Mouse (Mus musculus) neural tube, embryonic 13.5 days (tissue): ENCODE results near the gene Pigg. TPM values are rescaled to one million over a fixed set of nuclear protein-coding genes. Genes with fewer than 3 reads are reported as not detected.
"Not testable (repeated sequence)": the region's sequence is repeated elsewhere in the genome, so short reads cannot be mapped to it uniquely, and the experiment has no call there.

Experiments
- ATAC-seq: fragments of 200-750 bp; cut with Nextera tagmentation; 2 replicates; pipeline ENCODE4 v1.8.0; 2017; ENCODE audit warnings: low read depth, mild to moderate bottlenecking, moderate TSS enrichment, moderate library complexity
- H3K27ac ChIP-seq: fragments of 300-500 bp; sonication (generic); replicated peaks from 2 replicates; pipeline ENCODE4 v1.5.1; 2015; ENCODE audit warnings: moderate library complexity, mild to moderate bottlenecking, inconsistent platforms
- H3K27me3 ChIP-seq: fragments of 300-500 bp; sonication (generic); 2 replicates; pipeline ENCODE4 v1.6.1; 2015; ENCODE audit warnings: mild to moderate bottlenecking, inconsistent platforms
- H3K36me3 ChIP-seq: fragments of 300-500 bp; sonication (generic); 2 replicates; pipeline ENCODE4 v1.6.1; 2015; ENCODE audit warnings: mild to moderate bottlenecking, inconsistent platforms
- H3K4me1 ChIP-seq: fragments of 300-500 bp; sonication (generic); replicated peaks from 2 replicates; pipeline ENCODE4 v1.6.1; 2015; ENCODE audit warnings: inconsistent platforms
- H3K4me2 ChIP-seq: fragments of 300-500 bp; sonication (generic); 2 replicates; pipeline ENCODE4 v1.6.1; 2015; ENCODE audit warnings: inconsistent platforms, mild to moderate bottlenecking, moderate library complexity
- H3K4me3 ChIP-seq: fragments of 300-500 bp; sonication (generic); 2 replicates; pipeline ENCODE4 v1.5.1; 2015; ENCODE audit warnings: mild to moderate bottlenecking, inconsistent platforms
- H3K9ac ChIP-seq: fragments of 300-500 bp; sonication (generic); 2 replicates; pipeline ENCODE4 v1.6.1; 2015; ENCODE audit warnings: moderate library complexity, mild to moderate bottlenecking, inconsistent platforms
- H3K9me3 ChIP-seq: fragments of 300-500 bp; sonication (generic); 2 replicates; pipeline ENCODE4 v1.6.1; 2016; ENCODE audit warnings: inconsistent platforms
- WGBS: fragments of 180-500 bp; shearing (Covaris S2); methylation state at CpG from one replicate; pipeline ENCODE4 v1.1.7; 2015; 5-methylcytosine and 5-hydroxymethylcytosine counted together
- polyA plus RNA-seq: library from polyadenylated mRNA; unstranded; fragments of >200 nt; fragmentation: Nextera tagmentation; extraction: Ambion mirVana; gene quantifications from 2 replicates; pipeline ENCODE4 v1.2.1, GENCODE M21; 2015

Pigg gene
- 4.4 and 5.0 TPM in 2 replicates for polyA plus RNA-seq

GRCm38 (mm10) chr5:108312224-108313064 lies at the start of gene Pigg:
Pigg (plus strand) TSS chr5:108312609.
- Histone ChIP-seq H3K4me1 (peaks cover 13% of the 10 kb centered on the region), H3K4me3 (peak within 1 kb of the TSS; percentile 76), H3K36me3 (peaks cover 4% of the 10 kb centered on the region), H3K9ac (peak within 1 kb of the TSS; percentile 84), H3K27ac (peak within 1 kb of the TSS; percentile 90), H3K4me2 (peak within 1 kb of the TSS; percentile 89), H3K9me3 (0 out of 2 replicates have a peak, but pooled peaks cover 4% of the 10 kb centered on the region), H3K27me3 (no peaks in the 10 kb centered on the region)
- ATAC-seq = peak; percentile 99
- under 1% methylated on average over 57 of the region's 57 CpGs for WGBS

- Histone ChIP-seq H3K9me3 (no peaks in the 10 kb centered on the region), H3K4me2 (no peak overlapping the region), H3K27ac (no peak overlapping the region), H3K9ac (no peak overlapping the region), H3K36me3 (no peaks in the 10 kb centered on the region), H3K4me3 (no peak overlapping the region), H3K27me3 (no peaks in the 10 kb centered on the region), H3K4me1 (peaks cover under 1% of the 10 kb centered on the region)
- ATAC-seq = peak; percentile 47
- 57% methylated on average over 4 of the region's 4 CpGs for WGBS
Measured at GRCm38 (mm10) chr5:108262722-108263121, 49.7 kb upstream of the Pigg start.

GRCm38 (mm10) chr5:108263785-108264184 lies 48.6 kb upstream of the Pigg start:
- not testable (repeated sequence) for ATAC-seq, H3K4me2 ChIP-seq, H3K9me3 ChIP-seq, H3K27ac ChIP-seq, H3K4me1 ChIP-seq, H3K9ac ChIP-seq, H3K4me3 ChIP-seq, H3K36me3 ChIP-seq, H3K27me3 ChIP-seq
- 83% methylated on average over 1 of the region's 1 CpGs for WGBS

GRCm38 (mm10) chr5:108266990-108267389 lies 45.4 kb upstream of the Pigg start:
- no peak for ATAC-seq
- Histone ChIP-seq H3K27me3 (no peaks in the 10 kb centered on the region), H3K4me1 (peaks cover 33% of the 10 kb centered on the region), H3K36me3 (no peaks in the 10 kb centered on the region), H3K9me3 (no peaks in the 10 kb centered on the region), H3K9ac (no peak overlapping the region), H3K4me3 (no peak overlapping the region), H3K27ac (no peak overlapping the region), H3K4me2 (no peak overlapping the region)

GRCm38 (mm10) chr5:108268127-108269062 lies 44.0 kb upstream of the Pigg start, which contains the start of gene Dr1:
Dr1 (plus strand) TSS chr5:108268897.
- H3K4me3 ChIP-seq = peak within 1 kb of the TSS; percentile 81
- peaks cover 6% of the 10 kb centered on the region; the same call in 1 of the 2 replicates for H3K36me3 ChIP-seq
- H3K9ac ChIP-seq = peak within 1 kb of the TSS; percentile 97
- peak within 1 kb of the TSS; percentile 97 for H3K4me2 ChIP-seq
- H3K27ac ChIP-seq = peak within 1 kb of the TSS; percentile 95
- peak; percentile 99 for ATAC-seq
- H3K9me3 ChIP-seq = no peaks in the 10 kb centered on the region
- 5% methylated on average over 55 of the region's 55 CpGs for WGBS
- peaks cover 46% of the 10 kb centered on the region for H3K4me1 ChIP-seq
- H3K27me3 ChIP-seq = no peaks in the 10 kb centered on the region

- no peaks in the 10 kb centered on the region for H3K9me3 ChIP-seq
- H3K36me3 ChIP-seq = peaks cover 6% of the 10 kb centered on the region; the same call in 1 of the 2 replicates
- H3K4me1 ChIP-seq = peaks cover 46% of the 10 kb centered on the region
- peak overlapping the region; percentile 97 for H3K4me2 ChIP-seq
- peak overlapping the region; percentile 81 for H3K4me3 ChIP-seq
- 0% methylated on average over 44 of the region's 44 CpGs for WGBS
- ATAC-seq = peak; percentile 78
- H3K27me3 ChIP-seq = no peaks in the 10 kb centered on the region
- peak overlapping the region; percentile 97 for H3K9ac ChIP-seq
- peak overlapping the region; percentile 95 for H3K27ac ChIP-seq
Measured at GRCm38 (mm10) chr5:108269063-108269810, 43.2 kb upstream of the Pigg start.

GRCm38 (mm10) chr5:108269811-108270151 lies 42.6 kb upstream of the Pigg start:
- Histone ChIP-seq H3K4me3 (peak overlapping the region; percentile 81), H3K36me3 (peaks cover 6% of the 10 kb centered on the region; the same call in 1 of the 2 replicates), H3K9me3 (no peaks in the 10 kb centered on the region), H3K27me3 (no peaks in the 10 kb centered on the region), H3K9ac (peak overlapping the region; percentile 97), H3K27ac (peak overlapping the region; percentile 95; the same call in 1 of the 2 replicates), H3K4me2 (peak overlapping the region; percentile 97), H3K4me1 (peaks cover 46% of the 10 kb centered on the region)
- WGBS = 14% methylated on average over 7 of the region's 7 CpGs
- ATAC-seq = no peak

GRCm38 (mm10) chr5:108270415-108270814 lies 42.0 kb upstream of the Pigg start:
- peaks cover 46% of the 10 kb centered on the region for H3K4me1 ChIP-seq
- 58% methylated on average over 9 of the region's 9 CpGs for WGBS
- no peak for ATAC-seq
- no peaks in the 10 kb centered on the region for H3K27me3 ChIP-seq
- H3K9me3 ChIP-seq = no peaks in the 10 kb centered on the region
- peak overlapping the region; percentile 81 for H3K4me3 ChIP-seq
- peak overlapping the region; percentile 97 for H3K4me2 ChIP-seq
- H3K27ac ChIP-seq = no peak overlapping the region
- peaks cover 6% of the 10 kb centered on the region; the same call in 1 of the 2 replicates for H3K36me3 ChIP-seq
- peak overlapping the region; percentile 97 for H3K9ac ChIP-seq

GRCm38 (mm10) chr5:108271345-108271744 lies 41.1 kb upstream of the Pigg start:
- Histone ChIP-seq H3K4me2 (peak overlapping the region; percentile 97), H3K4me1 (peaks cover 46% of the 10 kb centered on the region), H3K36me3 (peaks cover 11% of the 10 kb centered on the region), H3K4me3 (peak overlapping the region; percentile 20)
- ATAC-seq, H3K9ac ChIP-seq, H3K27ac ChIP-seq, H3K27me3 ChIP-seq, H3K9me3 ChIP-seq: not testable (repeated sequence)
- WGBS = 92% methylated on average over 6 of the region's 6 CpGs

- WGBS = 89% methylated on average over 2 of the region's 2 CpGs
Measured at GRCm38 (mm10) chr5:108286957-108287356, 25.5 kb upstream of the Pigg start.

GRCm38 (mm10) chr5:108301567-108301966 lies 10.8 kb upstream of the Pigg start:
- Histone ChIP-seq H3K4me1 (no peaks in the 10 kb centered on the region), H3K36me3 (no peaks in the 10 kb centered on the region), H3K27me3 (no peaks in the 10 kb centered on the region), H3K27ac (no peak overlapping the region), H3K4me3 (no peak overlapping the region), H3K9me3 (no peaks in the 10 kb centered on the region), H3K4me2 (no peak overlapping the region), H3K9ac (no peak overlapping the region)
- ATAC-seq = no peak
- 72% methylated on average over 3 of the region's 3 CpGs for WGBS

More at GRCm38 (mm10) chr5:108286957-108287356, 25.5 kb upstream of the Pigg start:
- no peaks in the 10 kb centered on the region for H3K4me1 ChIP-seq
- H3K9ac ChIP-seq = no peak overlapping the region
- H3K4me3 ChIP-seq = no peak overlapping the region
- no peaks in the 10 kb centered on the region for H3K27me3 ChIP-seq
- no peak for ATAC-seq
- no peaks in the 10 kb centered on the region for H3K36me3 ChIP-seq
- H3K4me2 ChIP-seq = no peak overlapping the region
- no peaks in the 10 kb centered on the region for H3K9me3 ChIP-seq
- H3K27ac ChIP-seq = no peak overlapping the region
